Mouse (Mus musculus) ES-E14 (cell line): ENCODE results near the gene Edrf1. TPM values are rescaled to one million over a fixed set of nuclear protein-coding genes. Genes with fewer than 3 reads are reported as not detected.

Source experiments
- DNase-seq: peaks from one replicate; pipeline ENCODE4 v3.0.0-alpha.2; 2013; ENCODE audit warnings: low read depth, low spot score
- H3K27ac ChIP-seq: 2 replicates; pipeline ENCODE4 v1.5.1; 2012; ENCODE audit warnings: low read depth, mild to moderate bottlenecking, low read length, moderate library complexity, mixed read lengths; ENCODE audit not compliant: poor library complexity, insufficient read depth, severe bottlenecking
- H3K36me3 ChIP-seq: 2 replicates; pipeline ENCODE4 v1.6.1; 2012; ENCODE audit warnings: mild to moderate bottlenecking, low read length, moderate library complexity, mixed read lengths; ENCODE audit not compliant: control insufficient read depth, poor library complexity, insufficient read depth, severe bottlenecking
- H3K4me1 ChIP-seq, 2 experiments: fragments of 150-350 bp in 1 of 2; sonication (generic) in 1 of 2; 2 replicates each; pipeline ENCODE4 v1.6.1; 2012; ENCODE audit warnings: low read length in 2 of 2, mild to moderate bottlenecking in 1 of 2, mixed read lengths in 1 of 2; ENCODE audit not compliant: control insufficient read depth in 2 of 2, insufficient read depth in 2 of 2, poor library complexity in 1 of 2
- H3K4me3 ChIP-seq, 2 experiments: fragments of 150-350 bp in 1 of 2; sonication (generic) in 1 of 2; 2 replicates each; pipeline ENCODE4 v1.5.1; 2012; ENCODE audit warnings: low read length in 2 of 2, low read depth in 1 of 2, mild to moderate bottlenecking in 1 of 2, mixed read lengths in 1 of 2; ENCODE audit not compliant: insufficient read depth in 1 of 2, poor library complexity in 1 of 2, severe bottlenecking in 1 of 2
- H3K9ac ChIP-seq: 2 replicates; pipeline ENCODE4 v1.6.1; 2012; ENCODE audit warnings: low read depth, mild to moderate bottlenecking, low read length, mixed read lengths; ENCODE audit not compliant: poor library complexity, insufficient read depth, severe bottlenecking
- H3K9me3 ChIP-seq: fragments of 150-350 bp; sonication (generic); 2 replicates; pipeline ENCODE4 v1.6.1; 2012; ENCODE audit warnings: low read depth, mild to moderate bottlenecking, low read length; ENCODE audit not compliant: control insufficient read depth, insufficient read depth
- CHD2 ChIP-seq: IDR thresholded peaks from 2 replicates; pipeline ENCODE4 v1.6.1; 2014; ENCODE audit warnings: mild to moderate bottlenecking, low read depth, low read length, inconsistent platforms
- HCFC1 ChIP-seq: IDR thresholded peaks from 2 replicates; pipeline ENCODE4 v1.6.1; 2012; ENCODE audit warnings: low read length, inconsistent platforms, borderline replicate concordance; ENCODE audit not compliant: insufficient read depth
- MAFK ChIP-seq: IDR thresholded peaks from 2 replicates; pipeline ENCODE4 v1.6.1; 2014; ENCODE audit warnings: mild to moderate bottlenecking, low read depth, low read length, inconsistent platforms; ENCODE audit not compliant: insufficient read depth
- ZC3H11A ChIP-seq: IDR thresholded peaks from 2 replicates; pipeline ENCODE4 v1.6.1; 2012; ENCODE audit warnings: low read depth, mild to moderate bottlenecking, inconsistent platforms, low read length, borderline replicate concordance
- ZNF384 ChIP-seq: IDR thresholded peaks from 2 replicates; pipeline ENCODE4 v1.6.1; 2012; ENCODE audit warnings: low read depth, low read length, inconsistent platforms
- in situ Hi-C, 2 experiments: fragments of 600-800 bp; cut with MboI; formaldehyde crosslinking; loops; one replicate each; pipeline ENCODE4 v1.15.1; 2025; ENCODE audit warnings: low sequenced_read_pairs in 2 of 2, inconsistent platforms in 1 of 2; ENCODE audit not compliant: unreplicated experiment in 2 of 2
- total RNA-seq: library from RNA; depleted of rRNA; stranded (reverse); fragments of 300-350 nt; gene quantifications from 2 replicates; pipeline ENCODE4 v1.2.3, GENCODE M21; 2012

The Edrf1 gene
- total RNA-seq, 1 experiment: 35.7 TPM

- no peaks in the 10 kb centered on the region for H3K9me3 ChIP-seq
- no peak overlapping the region for H3K4me3 ChIP-seq
- DNase-seq: no peak
- H3K9ac ChIP-seq: no peak overlapping the region
- no peaks in the 10 kb centered on the region for H3K4me1 ChIP-seq
- H3K27ac ChIP-seq: no peak overlapping the region
- H3K36me3 ChIP-seq: peaks cover 30% of the 10 kb centered on the region
- TF ChIP-seq ZC3H11A (no peak), CHD2 (no peak), ZNF384 (no peak), HCFC1 (no peak), MAFK (no peak)
- in situ Hi-C loops: no loop called here
Observed at GRCm38 (mm10) chr7:133669071-133669470, 31.7 kb downstream of the Edrf1 start.

GRCm38 (mm10) chr7:133669946-133670345 is 32.6 kb downstream of the Edrf1 start:
- no peak overlapping the region for H3K27ac ChIP-seq
- no peaks in the 10 kb centered on the region for H3K9me3 ChIP-seq
- peaks cover 28% of the 10 kb centered on the region for H3K36me3 ChIP-seq
- in situ Hi-C loops: no loop called here
- no peak overlapping the region for H3K9ac ChIP-seq
- no peaks in the 10 kb centered on the region for H3K4me1 ChIP-seq
- no peak for DNase-seq
- TF ChIP-seq ZNF384: no peak
- TF ChIP-seq HCFC1: no peak
- TF ChIP-seq CHD2: no peak
- peak; percentile 55; the same call in 1 of the 2 replicates for TF ChIP-seq MAFK
- TF ChIP-seq ZC3H11A: no peak
- H3K4me3 ChIP-seq: no peak overlapping the region

GRCm38 (mm10) chr7:133670846-133671245 is 33.5 kb downstream of the Edrf1 start:
- Histone ChIP-seq H3K4me3 (no peak overlapping the region), H3K9me3 (no peaks in the 10 kb centered on the region), H3K27ac (no peak overlapping the region), H3K36me3 (peaks cover 27% of the 10 kb centered on the region), H3K9ac (no peak overlapping the region), H3K4me1 (peaks cover 0 to 2% of the 10 kb centered on the region in 2 experiments; a peak in 1 of 4 replicates)
- no peak for TF ChIP-seq ZC3H11A
- TF ChIP-seq MAFK: no peak
- TF ChIP-seq ZNF384: no peak
- no peak for TF ChIP-seq HCFC1
- TF ChIP-seq CHD2: no peak
- DNase-seq: no peak
- in situ Hi-C loops: no loop called here

GRCm38 (mm10) chr7:133676002-133676401 is 38.7 kb downstream of the Edrf1 start:
- no peak overlapping the region for H3K9ac ChIP-seq
- H3K27ac ChIP-seq: no peak overlapping the region
- peaks cover 10% of the 10 kb centered on the region for H3K36me3 ChIP-seq
- no peak for TF ChIP-seq MAFK
- peak; percentile 64; the same call in 1 of the 2 replicates for TF ChIP-seq ZNF384
- TF ChIP-seq HCFC1: no peak
- DNase-seq: peak; percentile 79
- H3K4me3 ChIP-seq: peak overlapping the region in 1 of 2 experiments; percentile 5; a peak in 1 of 4 replicates
- H3K4me1 ChIP-seq: peaks cover 2 to 4% of the 10 kb centered on the region in 2 experiments; a peak in 1 of 4 replicates
- no peaks in the 10 kb centered on the region for H3K9me3 ChIP-seq
- in situ Hi-C loops: no loop called here

GRCm38 (mm10) chr7:133678716-133679115 is 41.4 kb downstream of the Edrf1 start:
- H3K4me3 ChIP-seq: no peak overlapping the region
- H3K27ac ChIP-seq: no peak overlapping the region
- TF ChIP-seq MAFK: no peak
- TF ChIP-seq CHD2: no peak
- TF ChIP-seq HCFC1: no peak
- TF ChIP-seq ZC3H11A: no peak
- TF ChIP-seq ZNF384: no peak
- in situ Hi-C loops: no loop called here
- no peak overlapping the region for H3K9ac ChIP-seq
- no peaks in the 10 kb centered on the region for H3K36me3 ChIP-seq
- no peaks in the 10 kb centered on the region for H3K9me3 ChIP-seq
- H3K4me1 ChIP-seq: peaks cover 2 to 4% of the 10 kb centered on the region in 2 experiments; a peak in 1 of 4 replicates
- DNase-seq: no peak
